Mouse (Mus musculus): ENCODE measurements around the gene Tdrd9.

- TF ChIP-seq CTCF (IDR thresholded peaks at IDR 0.05; ENCODE audit: borderline replicate concordance, extremely low read depth, insufficient read depth, insufficient read length) = no peak
- no peak for TF ChIP-seq POLR2A (IDR thresholded peaks at IDR 0.05; ENCODE audit: borderline replicate concordance, extremely low read depth, insufficient read depth, insufficient read length, poor library complexity, severe bottlenecking)
Observed at GRCm38 (mm10) chr12:112023306-112023705, 51.9 kb downstream of the Tdrd9 start.

All from brain, embryonic 14.5 days (tissue).